Mouse (Mus musculus) ES-E14 (cell line): Measurements from ENCODE around the gene Hacd4. TPM values are rescaled to one million over a fixed set of nuclear protein-coding genes. Genes with fewer than 3 reads are reported as not detected.
A peak's percentile ranks its signal among the peaks of the same experiment; 100 is the strongest.

Experiments used
- DNase-seq: peaks from one replicate; pipeline ENCODE4 v3.0.0-alpha.2; 2013; ENCODE audit warnings: low read depth, low spot score
- H3K27ac ChIP-seq: 2 replicates; pipeline ENCODE4 v1.5.1; 2012; ENCODE audit warnings: low read depth, mild to moderate bottlenecking, low read length, moderate library complexity, mixed read lengths; ENCODE audit not compliant: poor library complexity, insufficient read depth, severe bottlenecking
- H3K36me3 ChIP-seq: 2 replicates; pipeline ENCODE4 v1.6.1; 2012; ENCODE audit warnings: mild to moderate bottlenecking, low read length, moderate library complexity, mixed read lengths; ENCODE audit not compliant: control insufficient read depth, poor library complexity, insufficient read depth, severe bottlenecking
- H3K4me1 ChIP-seq, 2 experiments: fragments of 150-350 bp in 1 of 2; sonication (generic) in 1 of 2; 2 replicates each; pipeline ENCODE4 v1.6.1; 2012; ENCODE audit warnings: low read length in 2 of 2, mild to moderate bottlenecking in 1 of 2, mixed read lengths in 1 of 2; ENCODE audit not compliant: control insufficient read depth in 2 of 2, insufficient read depth in 2 of 2, poor library complexity in 1 of 2
- H3K4me3 ChIP-seq, 2 experiments: fragments of 150-350 bp in 1 of 2; sonication (generic) in 1 of 2; 2 replicates each; pipeline ENCODE4 v1.5.1; 2012; ENCODE audit warnings: low read length in 2 of 2, low read depth in 1 of 2, mild to moderate bottlenecking in 1 of 2, mixed read lengths in 1 of 2; ENCODE audit not compliant: insufficient read depth in 1 of 2, poor library complexity in 1 of 2, severe bottlenecking in 1 of 2
- H3K9ac ChIP-seq: 2 replicates; pipeline ENCODE4 v1.6.1; 2012; ENCODE audit warnings: low read depth, mild to moderate bottlenecking, low read length, mixed read lengths; ENCODE audit not compliant: poor library complexity, insufficient read depth, severe bottlenecking
- H3K9me3 ChIP-seq: fragments of 150-350 bp; sonication (generic); 2 replicates; pipeline ENCODE4 v1.6.1; 2012; ENCODE audit warnings: low read depth, mild to moderate bottlenecking, low read length; ENCODE audit not compliant: control insufficient read depth, insufficient read depth
- CHD2 ChIP-seq: IDR thresholded peaks from 2 replicates; pipeline ENCODE4 v1.6.1; 2014; ENCODE audit warnings: mild to moderate bottlenecking, low read depth, low read length, inconsistent platforms
- HCFC1 ChIP-seq: IDR thresholded peaks from 2 replicates; pipeline ENCODE4 v1.6.1; 2012; ENCODE audit warnings: low read length, inconsistent platforms, borderline replicate concordance; ENCODE audit not compliant: insufficient read depth
- MAFK ChIP-seq: IDR thresholded peaks from 2 replicates; pipeline ENCODE4 v1.6.1; 2014; ENCODE audit warnings: mild to moderate bottlenecking, low read depth, low read length, inconsistent platforms; ENCODE audit not compliant: insufficient read depth
- ZC3H11A ChIP-seq: IDR thresholded peaks from 2 replicates; pipeline ENCODE4 v1.6.1; 2012; ENCODE audit warnings: low read depth, mild to moderate bottlenecking, inconsistent platforms, low read length, borderline replicate concordance
- ZNF384 ChIP-seq: IDR thresholded peaks from 2 replicates; pipeline ENCODE4 v1.6.1; 2012; ENCODE audit warnings: low read depth, low read length, inconsistent platforms
- in situ Hi-C, 2 experiments: fragments of 600-800 bp; cut with MboI; formaldehyde crosslinking; loops; one replicate each; pipeline ENCODE4 v1.15.1; 2025; ENCODE audit warnings: low sequenced_read_pairs in 2 of 2, inconsistent platforms in 1 of 2; ENCODE audit not compliant: unreplicated experiment in 2 of 2
- total RNA-seq: library from RNA; depleted of rRNA; stranded (reverse); fragments of 300-350 nt; gene quantifications from 2 replicates; pipeline ENCODE4 v1.2.3, GENCODE M21; 2012; rRNA removed

The Hacd4 gene
- total RNA-seq: 2.0 and 5.7 TPM in 2 replicates

DNA sequence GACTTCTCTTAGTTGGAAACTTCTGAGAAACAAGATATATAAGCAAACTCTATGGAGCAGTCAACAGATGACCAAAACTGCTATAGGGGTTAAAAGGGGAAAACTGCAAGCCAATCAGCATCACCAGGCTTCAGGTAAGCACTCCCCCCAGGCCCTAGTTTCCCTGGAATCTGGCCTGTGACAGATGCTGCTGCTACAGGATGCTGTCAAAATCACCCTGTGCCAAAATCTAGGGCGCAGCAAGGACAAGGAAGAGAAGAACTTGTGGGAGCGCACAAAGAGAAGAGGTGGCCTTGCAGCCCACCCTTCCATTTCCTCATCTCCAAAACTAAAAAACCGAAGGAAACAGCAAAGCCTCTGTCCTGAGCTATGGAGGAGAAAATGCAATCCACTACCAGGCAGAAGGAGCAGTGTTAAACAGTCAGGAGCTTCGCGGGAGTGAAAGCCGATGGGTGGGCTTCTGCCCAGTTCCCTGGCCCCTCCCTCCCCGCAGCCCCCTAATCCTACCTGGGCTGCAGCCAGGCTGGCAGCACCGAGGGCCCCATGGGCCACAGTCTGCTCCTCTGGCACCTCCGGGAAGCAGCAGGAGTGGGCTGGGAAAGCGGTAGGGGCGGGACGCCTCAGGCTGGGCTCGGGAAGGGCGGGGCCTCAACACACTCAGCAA lies at the start of gene Hacd4:
Gene Hacd4, minus strand, starts transcription at position 603 of the 664 bp plus-strand sequence.
- peak; percentile 34 for DNase-seq
- in situ Hi-C loops: no loop called here
- Histone ChIP-seq H3K9me3 (no peaks in the 10 kb centered on the region), H3K4me1 (no peaks in the 10 kb centered on the region), H3K36me3 (no peaks in the 10 kb centered on the region), H3K4me3 (peak within 1 kb of the TSS; percentile 27 to 70), H3K9ac (no peak within 1 kb of the TSS), H3K27ac (no peak within 1 kb of the TSS)
- TF ChIP-seq ZC3H11A: no peak
- no peak for TF ChIP-seq CHD2
- no peak for TF ChIP-seq HCFC1
- TF ChIP-seq ZNF384: no peak
- TF ChIP-seq MAFK: no peak

DNA sequence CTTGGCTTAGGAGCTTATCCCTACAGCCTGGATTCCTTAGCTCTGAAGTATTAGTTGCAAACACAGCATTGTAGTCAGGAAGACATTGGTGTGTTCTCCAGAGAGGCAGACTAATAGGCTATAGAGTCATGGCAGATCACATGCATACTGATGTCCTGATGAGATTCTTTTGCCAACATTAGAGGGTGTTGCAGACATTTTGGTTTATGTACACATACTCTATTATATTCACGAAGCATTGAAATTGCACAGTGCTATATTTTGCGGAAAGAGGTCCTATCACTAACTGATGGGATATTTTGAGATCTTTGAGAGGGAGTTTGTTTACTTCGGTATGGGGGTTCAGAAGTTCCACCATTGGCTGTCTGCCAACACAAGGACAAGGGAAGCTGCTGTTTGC lies 49.4 kb upstream of the Hacd4 start:
- in situ Hi-C loops: no loop called here
- H3K4me1 ChIP-seq: no peaks in the 10 kb centered on the region
- no peak overlapping the region for H3K9ac ChIP-seq
- no peaks in the 10 kb centered on the region for H3K9me3 ChIP-seq
- DNase-seq: no peak
- no peaks in the 10 kb centered on the region for H3K36me3 ChIP-seq
- H3K27ac ChIP-seq: no peak overlapping the region
- no peak overlapping the region for H3K4me3 ChIP-seq
- TF ChIP-seq MAFK (no peak), ZC3H11A (no peak), ZNF384 (no peak), HCFC1 (no peak), CHD2 (no peak)

DNA sequence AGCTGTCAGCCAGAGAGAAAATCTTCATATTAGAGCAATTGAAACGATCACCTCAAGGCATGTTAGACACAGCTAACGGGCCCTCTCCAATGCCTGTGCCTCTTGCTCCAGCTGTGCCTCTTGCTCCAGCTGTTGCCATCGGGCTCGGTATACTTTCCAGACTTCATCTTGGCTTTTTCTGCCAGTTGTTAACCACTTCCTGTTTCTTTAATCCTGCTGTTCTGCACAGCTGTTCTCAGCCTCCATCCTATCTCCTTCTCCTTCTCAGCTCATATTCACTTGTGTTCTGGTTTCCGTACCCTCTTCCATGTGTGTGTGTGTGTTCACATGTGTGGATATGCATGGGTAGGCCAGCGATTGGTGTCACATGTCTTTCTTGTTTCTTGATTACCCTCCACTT lies 41.4 kb upstream of the Hacd4 start:
- no peaks in the 10 kb centered on the region for H3K36me3 ChIP-seq
- H3K9ac ChIP-seq: no peak overlapping the region
- DNase-seq: no peak
- TF ChIP-seq HCFC1 (no peak), ZNF384 (no peak), MAFK (no peak), ZC3H11A (no peak), CHD2 (no peak)
- no peak overlapping the region for H3K27ac ChIP-seq
- no peaks in the 10 kb centered on the region for H3K9me3 ChIP-seq
- no peaks in the 10 kb centered on the region for H3K4me1 ChIP-seq
- in situ Hi-C loops: no loop called here
- H3K4me3 ChIP-seq: no peak overlapping the region

DNA sequence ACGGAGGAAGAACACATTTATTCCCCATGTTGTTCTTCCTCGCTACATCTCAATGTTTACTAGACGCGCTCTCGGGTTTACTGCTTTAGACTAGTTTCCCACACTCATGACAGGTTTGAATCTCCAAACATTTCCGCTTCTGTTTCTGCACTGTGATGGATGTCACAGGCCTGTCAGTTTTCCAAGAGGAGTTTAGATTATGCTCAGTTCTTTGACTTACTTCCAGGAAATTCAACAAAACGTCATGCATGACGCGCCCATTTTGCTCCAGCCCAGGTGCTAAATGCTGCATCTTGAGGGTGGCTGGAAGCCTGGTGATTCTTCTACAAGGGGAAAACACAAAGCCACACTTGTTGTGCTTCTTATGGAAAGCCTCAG lies 40.1 kb upstream of the Hacd4 start:
- Histone ChIP-seq H3K9ac (no peak overlapping the region), H3K27ac (no peak overlapping the region), H3K9me3 (no peaks in the 10 kb centered on the region), H3K36me3 (no peaks in the 10 kb centered on the region), H3K4me3 (no peak overlapping the region), H3K4me1 (no peaks in the 10 kb centered on the region)
- in situ Hi-C loops: no loop called here
- DNase-seq: no peak
- no peak for TF ChIP-seq ZNF384
- no peak for TF ChIP-seq HCFC1
- no peak for TF ChIP-seq ZC3H11A
- no peak for TF ChIP-seq CHD2
- no peak for TF ChIP-seq MAFK

DNA sequence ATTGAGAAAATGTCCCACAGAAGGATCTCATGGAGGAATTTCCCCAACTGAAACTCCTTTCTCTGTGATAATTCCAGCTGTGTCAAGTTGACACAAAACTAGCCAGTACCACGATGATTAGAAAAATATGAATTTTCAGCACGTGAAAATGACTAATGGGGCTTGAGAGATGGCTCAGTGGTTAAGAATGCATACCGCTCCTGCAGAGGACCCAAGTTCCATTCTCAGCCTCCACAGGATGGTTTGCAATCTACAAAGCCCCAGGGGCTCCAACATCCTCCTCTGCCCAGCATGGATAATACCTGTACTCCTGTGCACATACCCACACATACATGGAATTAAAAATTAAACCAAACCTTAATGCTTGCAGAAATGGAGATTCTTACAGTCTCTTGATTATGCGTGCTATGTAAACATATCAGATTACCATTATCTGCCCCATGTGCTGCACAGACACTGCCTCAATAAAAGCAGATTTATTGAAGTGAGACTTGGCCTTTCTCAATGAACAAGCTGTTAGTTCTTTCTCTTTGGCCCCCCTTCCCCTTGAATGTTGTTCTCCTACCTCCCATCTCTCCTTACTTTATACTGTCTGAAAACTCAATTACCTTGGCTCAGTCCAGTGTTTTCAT lies 39.6 kb upstream of the Hacd4 start:
- in situ Hi-C loops: no loop called here
- TF ChIP-seq HCFC1: no peak
- no peak for TF ChIP-seq MAFK
- no peak for TF ChIP-seq CHD2
- no peak for TF ChIP-seq ZNF384
- no peak for TF ChIP-seq ZC3H11A
- DNase-seq: no peak
- Histone ChIP-seq H3K4me3 (no peak overlapping the region), H3K9me3 (no peaks in the 10 kb centered on the region), H3K27ac (no peak overlapping the region), H3K4me1 (no peaks in the 10 kb centered on the region), H3K36me3 (no peaks in the 10 kb centered on the region), H3K9ac (no peak overlapping the region)
